ENCODE assay signal across 16 mouse cellular contexts in genomic region chr11:45592890-45593642, GRCm38 (mm10).
DNase-seq lines count a peak whose midpoint lies in the region; ATAC-seq lines count a peak whose summit lies in the region.
"Had no signal": no experiment of that assay in that cellular context is flagged by ENCODE, and none has a peak within 500 bp of the region (broad histone marks: within the 10 kb centered on the region; RNA-seq: fewer than 3 reads in every experiment).

No protein-coding gene starts in this region.

- no peaks in the 10 kb centered on the region for H3K27me3 ChIP-seq in hindbrain, embryonic 16.5 days (replicated peaks; ENCODE audit: control insufficient read depth, insufficient read depth, low read length)
- no peaks in the 10 kb centered on the region for H3K27me3 ChIP-seq in neural tube, embryonic 13.5 days
- H3K27me3 ChIP-seq in intestine, embryonic 16.5 days (replicated peaks; ENCODE audit: control insufficient read depth, insufficient read depth, low read length) = no peaks in the 10 kb centered on the region
- H3K27me3 ChIP-seq: CH12.LX; heart, embryonic 12.5 days; liver, embryonic 12.5 days; Patski had no signal

- H3K36me3 ChIP-seq in hindbrain, embryonic 16.5 days (ENCODE audit: control insufficient read depth, insufficient read depth, low read length) = no peaks in the 10 kb centered on the region
- no peaks in the 10 kb centered on the region for H3K36me3 ChIP-seq in neural tube, embryonic 13.5 days
- no peaks in the 10 kb centered on the region for H3K36me3 ChIP-seq in intestine, embryonic 16.5 days (ENCODE audit: control insufficient read depth, insufficient read depth, low read length)
- H3K36me3 ChIP-seq: heart, embryonic 12.5 days; liver, embryonic 12.5 days had no signal

- 0 out of 2 replicates have a peak overlapping the region, but pooled peaks have one; percentile 12 for H3K27ac ChIP-seq in hindbrain, embryonic 16.5 days (ENCODE audit: low read depth, low read length)
- peak overlapping the region; percentile 71 for H3K27ac ChIP-seq in neural tube, embryonic 13.5 days (replicated peaks)
- H3K27ac ChIP-seq in intestine, embryonic 16.5 days (ENCODE audit: low read length) = no peak overlapping the region
- H3K27ac ChIP-seq: left cerebral cortex, adult 2 months; liver, embryonic 12.5 days had no signal

- intact Hi-C loops in left cerebral cortex, postnatal 4 days (cut with DNase I) = no loop called here

- no peaks in the 10 kb centered on the region for H3K9me3 ChIP-seq in hindbrain, embryonic 16.5 days (ENCODE audit: control insufficient read depth, low read length)
- H3K9me3 ChIP-seq in neural tube, embryonic 13.5 days = no peaks in the 10 kb centered on the region
- no peaks in the 10 kb centered on the region for H3K9me3 ChIP-seq in intestine, embryonic 16.5 days (ENCODE audit: control insufficient read depth, low read length)
- H3K9me3 ChIP-seq: heart, embryonic 12.5 days; liver, embryonic 12.5 days had no signal

- H3K4me1 ChIP-seq in hindbrain, embryonic 16.5 days (ENCODE audit: control insufficient read depth, insufficient read depth, low read depth, low read length) = no peaks in the 10 kb centered on the region
- peaks cover 24% of the 10 kb centered on the region for H3K4me1 ChIP-seq in neural tube, embryonic 13.5 days (replicated peaks)
- H3K4me1 ChIP-seq in intestine, embryonic 16.5 days (ENCODE audit: control insufficient read depth, insufficient read depth, low read length) = peaks cover 8% of the 10 kb centered on the region; the same call in 1 of the 2 replicates
- H3K4me1 ChIP-seq: heart, embryonic 12.5 days; liver, embryonic 12.5 days had no signal

- peak; percentile 21 for DNase-seq in left cerebral cortex, postnatal 4 days
- no peak for DNase-seq in left cerebral cortex, adult 11 months (ENCODE audit: low spot score)
- DNase-seq in embryo, embryonic 11 days = peak; percentile 35
- DNase-seq in layer of hippocampus, postnatal 10 days (ENCODE audit: low spot score in 2 of 2) = no peak
- DNase-seq: cerebellum, adult 9-10 months; gastrocnemius, postnatal 36 days; heart, postnatal 4 days; kidney, adult 8-10 months had no signal

- WGBS in hindbrain, embryonic 16.5 days = 50% methylated on average over 11 of the region's 11 CpGs
- WGBS in neural tube, embryonic 13.5 days = 28% methylated on average over 11 of the region's 11 CpGs
- WGBS in intestine, embryonic 16.5 days = 34% methylated on average over 11 of the region's 11 CpGs

- no peak overlapping the region for H3K4me2 ChIP-seq in hindbrain, embryonic 16.5 days (ENCODE audit: low read length)
- no peak overlapping the region for H3K4me2 ChIP-seq in neural tube, embryonic 13.5 days
- H3K4me2 ChIP-seq in intestine, embryonic 16.5 days (ENCODE audit: low read depth, low read length) = no peak overlapping the region
- H3K4me2 ChIP-seq: heart, embryonic 12.5 days; liver, embryonic 12.5 days had no signal

- no peak overlapping the region; the same call in 1 of the 2 replicates for H3K9ac ChIP-seq in hindbrain, embryonic 16.5 days (ENCODE audit: low read depth, low read length)
- H3K9ac ChIP-seq in neural tube, embryonic 13.5 days = no peak overlapping the region
- no peak overlapping the region for H3K9ac ChIP-seq in intestine, embryonic 16.5 days (ENCODE audit: low read depth, low read length)
- H3K9ac ChIP-seq: heart, embryonic 12.5 days; liver, embryonic 12.5 days had no signal

- ATAC-seq in hindbrain, embryonic 16.5 days = 0 out of 2 replicates have a peak, but pooled peaks have one; percentile 14
- peak; percentile 62; the same call in 1 of the 2 replicates for ATAC-seq in neural tube, embryonic 13.5 days (ENCODE audit: low read depth)
- ATAC-seq in intestine, embryonic 16.5 days = no peak
- ATAC-seq: liver, embryonic 12.5 days; Patski had no signal

- H3K4me3 ChIP-seq in hindbrain, embryonic 16.5 days (ENCODE audit: low read length) = no peak overlapping the region
- H3K4me3 ChIP-seq in neural tube, embryonic 13.5 days = no peak overlapping the region
- no peak overlapping the region for H3K4me3 ChIP-seq in intestine, embryonic 16.5 days (ENCODE audit: low read length)
- H3K4me3 ChIP-seq: heart, embryonic 12.5 days; left cerebral cortex, adult 2 months; liver, embryonic 12.5 days had no signal

Comparison
In these comparisons a context has a peak if more than half of its experiments do, and no peak if none do; other contexts are left out.
1. DNase-seq: peak in left cerebral cortex, postnatal 4 days (single experiment) and embryo, embryonic 11 days (single experiment); none in left cerebral cortex, adult 11 months (single experiment) and layer of hippocampus, postnatal 10 days (0 of 2).